In the genomic region with DNA sequence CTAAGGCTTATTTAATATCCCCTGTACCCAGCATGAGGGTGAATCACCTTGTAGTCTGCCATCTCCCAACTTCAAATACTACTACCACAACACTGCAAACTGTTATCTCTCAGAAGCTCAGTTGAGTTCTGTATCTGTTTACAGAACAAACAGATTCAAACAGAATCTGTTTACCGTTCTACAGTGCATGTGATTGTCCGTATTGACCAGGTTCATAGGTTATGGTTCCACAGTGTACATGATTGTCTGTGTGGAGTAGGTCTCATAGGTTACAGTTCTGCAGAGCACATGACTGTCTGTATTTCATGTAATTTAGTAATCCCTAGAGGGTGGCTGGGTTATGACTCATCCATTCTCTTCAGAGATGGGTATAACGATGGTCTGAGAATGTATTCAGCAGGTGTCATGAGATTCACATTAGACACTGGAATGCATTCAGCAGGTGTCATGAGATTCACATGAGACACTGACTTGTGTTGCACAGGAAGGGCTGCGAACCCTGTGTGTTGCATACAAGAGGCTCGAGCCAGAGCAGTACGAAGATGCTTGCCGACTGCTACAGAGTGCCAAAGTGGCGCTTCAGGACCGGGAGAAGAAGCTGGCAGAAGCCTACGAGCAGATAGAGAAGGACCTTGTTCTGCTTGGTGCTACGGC, we compare ENCODE assay signal across 32 mouse cellular contexts. TPM values are rescaled to one million over a fixed set of nuclear protein-coding genes. Genes with fewer than 3 reads are reported as not detected.
DNase-seq lines count a peak whose midpoint lies in the region; ATAC-seq and TF ChIP-seq lines count a peak whose summit lies in the region.
"Had no signal": no experiment of that assay in that cellular context is flagged by ENCODE, and none has a peak within 500 bp of the region (broad histone marks: within the 10 kb centered on the region; RNA-seq: fewer than 3 reads in every experiment).

No protein-coding gene starts in this region.

- no peaks in the 10 kb centered on the region for H3K27me3 ChIP-seq in midbrain, embryonic 11.5 days (ENCODE audit: control insufficient read depth, insufficient read depth, low read length)
- H3K27me3 ChIP-seq in midbrain, embryonic 14.5 days (ENCODE audit: control insufficient read depth, insufficient read depth, low read length): no peaks in the 10 kb centered on the region
- H3K27me3 ChIP-seq in intestine, postnatal 0 days (replicated peaks; ENCODE audit: control insufficient read depth, insufficient read depth, low read length): no peaks in the 10 kb centered on the region
- peaks cover 83% of the 10 kb centered on the region for H3K27me3 ChIP-seq in liver, embryonic 15.5 days
- no peaks in the 10 kb centered on the region for H3K27me3 ChIP-seq in neural tube, embryonic 15.5 days (replicated peaks)
- H3K27me3 ChIP-seq in thymus, adult 2 months (ENCODE audit: control insufficient read depth, insufficient read depth, low read length): no peaks in the 10 kb centered on the region
- H3K27me3 ChIP-seq: embryonic facial prominence, embryonic 12.5 days; forebrain, embryonic 15.5 days; hindbrain, embryonic 12.5 days; limb, embryonic 12.5 days; neural tube, embryonic 12.5 days had no signal

- no peaks in the 10 kb centered on the region for H3K9me3 ChIP-seq in midbrain, embryonic 11.5 days (ENCODE audit: control insufficient read depth, low read length)
- H3K9me3 ChIP-seq in midbrain, embryonic 14.5 days (ENCODE audit: control insufficient read depth, low read length): no peaks in the 10 kb centered on the region
- H3K9me3 ChIP-seq in intestine, postnatal 0 days (ENCODE audit: control insufficient read depth): no peaks in the 10 kb centered on the region
- no peaks in the 10 kb centered on the region for H3K9me3 ChIP-seq in liver, embryonic 15.5 days (replicated peaks)
- no peaks in the 10 kb centered on the region for H3K9me3 ChIP-seq in neural tube, embryonic 15.5 days (replicated peaks)
- H3K9me3 ChIP-seq: embryonic facial prominence, embryonic 12.5 days; forebrain, embryonic 10.5 days; forebrain, embryonic 15.5 days; hindbrain, embryonic 12.5 days; limb, embryonic 12.5 days; neural tube, embryonic 12.5 days had no signal

- DNase-seq in midbrain, embryonic 11.5 days (ENCODE audit: low spot score, missing footprints): peak; percentile 51
- DNase-seq in midbrain, embryonic 14.5 days: no peak
- no peak for DNase-seq in layer of hippocampus, postnatal 36 days
- DNase-seq in thymus, adult 2 months: no peak
- DNase-seq: adrenal gland, postnatal 25 days; B cell, adult 2 months; cerebellum, adult 11-12 months; cerebellum, adult 9-11 months; embryo, embryonic 11 days; gastrocnemius, postnatal 25 days; heart, adult 18-20 months; heart, postnatal 36 days; kidney, adult 11 months; kidney, postnatal 25 days; lung, adult 2 months; lung, postnatal 10 days; thymus, postnatal 25 days had no signal

- no peak overlapping the region for H3K27ac ChIP-seq in midbrain, embryonic 11.5 days (ENCODE audit: low read depth, low read length)
- no peak overlapping the region for H3K27ac ChIP-seq in midbrain, embryonic 14.5 days (replicated peaks; ENCODE audit: low read depth, low read length)
- H3K27ac ChIP-seq in intestine, postnatal 0 days (ENCODE audit: low read depth, low read length): peak overlapping the region; percentile 50
- H3K27ac ChIP-seq in liver, embryonic 15.5 days (replicated peaks): no peak overlapping the region
- no peak overlapping the region for H3K27ac ChIP-seq in neural tube, embryonic 15.5 days (replicated peaks)
- no peak overlapping the region for H3K27ac ChIP-seq in thymus, adult 2 months (ENCODE audit: control insufficient read depth, insufficient read depth, low read length)
- H3K27ac ChIP-seq: embryonic facial prominence, embryonic 12.5 days; forebrain, embryonic 10.5 days; forebrain, embryonic 15.5 days; hindbrain, embryonic 12.5 days; hindbrain, postnatal 0 days; left cerebral cortex, adult 2 months; limb, embryonic 12.5 days; neural tube, embryonic 12.5 days had no signal

- 98% methylated on average over 11 of the region's 11 CpGs for WGBS in midbrain, embryonic 11.5 days
- 96% methylated on average over 11 of the region's 11 CpGs for WGBS in midbrain, embryonic 14.5 days
- WGBS in intestine, postnatal 0 days: 74% methylated on average over 11 of the region's 11 CpGs
- 73% methylated on average over 11 of the region's 11 CpGs for WGBS in liver, embryonic 15.5 days (ENCODE audit: insufficient replicate concordance)
- 91% methylated on average over 11 of the region's 11 CpGs for WGBS in neural tube, embryonic 15.5 days
- 97% methylated on average over 11 of the region's 11 CpGs for WGBS in thymus, adult 2 months

- H3K36me3 ChIP-seq in midbrain, embryonic 11.5 days (ENCODE audit: control insufficient read depth, insufficient read depth, low read length): peaks cover 4% of the 10 kb centered on the region; the same call in 1 of the 2 replicates
- peaks cover 68% of the 10 kb centered on the region for H3K36me3 ChIP-seq in midbrain, embryonic 14.5 days (ENCODE audit: control insufficient read depth, insufficient read depth, low read length)
- H3K36me3 ChIP-seq in intestine, postnatal 0 days (ENCODE audit: control insufficient read depth, insufficient read depth): peaks cover 41% of the 10 kb centered on the region
- H3K36me3 ChIP-seq in liver, embryonic 15.5 days (replicated peaks): no peaks in the 10 kb centered on the region
- H3K36me3 ChIP-seq in neural tube, embryonic 15.5 days: peaks cover 73% of the 10 kb centered on the region
- H3K36me3 ChIP-seq in thymus, adult 2 months (ENCODE audit: control insufficient read depth, insufficient read depth, low read length): no peaks in the 10 kb centered on the region; the same call in 1 of the 2 replicates

- H3K4me2 ChIP-seq in midbrain, embryonic 11.5 days: no peak overlapping the region
- H3K4me2 ChIP-seq in midbrain, embryonic 14.5 days (ENCODE audit: low read length): no peak overlapping the region
- H3K4me2 ChIP-seq in intestine, postnatal 0 days (replicated peaks; ENCODE audit: low read depth): no peak overlapping the region
- no peak overlapping the region for H3K4me2 ChIP-seq in liver, embryonic 15.5 days
- no peak overlapping the region for H3K4me2 ChIP-seq in neural tube, embryonic 15.5 days
- H3K4me2 ChIP-seq: embryonic facial prominence, embryonic 12.5 days; forebrain, embryonic 15.5 days; heart, embryonic 11.5 days; hindbrain, embryonic 12.5 days; limb, embryonic 12.5 days; neural tube, embryonic 12.5 days had no signal

- no peak overlapping the region for H3K4me3 ChIP-seq in midbrain, embryonic 11.5 days (ENCODE audit: low read depth, low read length)
- no peak overlapping the region for H3K4me3 ChIP-seq in midbrain, embryonic 14.5 days (replicated peaks; ENCODE audit: low read depth, low read length)
- no peak overlapping the region for H3K4me3 ChIP-seq in intestine, postnatal 0 days (ENCODE audit: low read depth, low read length)
- no peak overlapping the region for H3K4me3 ChIP-seq in liver, embryonic 15.5 days (replicated peaks)
- no peak overlapping the region for H3K4me3 ChIP-seq in neural tube, embryonic 15.5 days (replicated peaks)
- no peak overlapping the region for H3K4me3 ChIP-seq in thymus, adult 2 months (ENCODE audit: control insufficient read depth, insufficient read depth, low read length)
- H3K4me3 ChIP-seq: embryonic facial prominence, embryonic 12.5 days; forebrain, embryonic 10.5 days; forebrain, embryonic 15.5 days; hindbrain, embryonic 12.5 days; left cerebral cortex, adult 2 months; limb, embryonic 12.5 days; myocyte; neural tube, embryonic 12.5 days had no signal

- H3K9ac ChIP-seq in midbrain, embryonic 11.5 days (ENCODE audit: low read length): no peak overlapping the region
- H3K9ac ChIP-seq in midbrain, embryonic 14.5 days (replicated peaks; ENCODE audit: low read length): no peak overlapping the region
- H3K9ac ChIP-seq in intestine, postnatal 0 days (ENCODE audit: low read depth, low read length): no peak overlapping the region
- no peak overlapping the region for H3K9ac ChIP-seq in liver, embryonic 15.5 days
- H3K9ac ChIP-seq in neural tube, embryonic 15.5 days (replicated peaks): no peak overlapping the region
- H3K9ac ChIP-seq: embryonic facial prominence, embryonic 12.5 days; forebrain, embryonic 15.5 days; hindbrain, embryonic 12.5 days; limb, embryonic 12.5 days; neural tube, embryonic 12.5 days had no signal

- no peak for TF ChIP-seq CTCF in intestine, postnatal 0 days (IDR thresholded peaks at IDR 0.05; ENCODE audit: low read depth)
- no peak for TF ChIP-seq CTCF in thymus, adult 2 months (IDR thresholded peaks at IDR 0.05; ENCODE audit: borderline replicate concordance, control insufficient read depth, extremely low read depth, insufficient read depth, low read length, poor library complexity)

- no peak for ATAC-seq in midbrain, embryonic 11.5 days (ENCODE audit: low FRiP score)
- no peak for ATAC-seq in midbrain, embryonic 14.5 days (ENCODE audit: low FRiP score, low TSS enrichment)
- peak; percentile 68 for ATAC-seq in intestine, postnatal 0 days
- ATAC-seq in liver, embryonic 15.5 days (ENCODE audit: insufficient read depth): peak; percentile 42
- no peak for ATAC-seq in neural tube, embryonic 15.5 days (ENCODE audit: low FRiP score)
- ATAC-seq: forebrain, embryonic 15.5 days; hindbrain, postnatal 0 days; midbrain, embryonic 16.5 days had no signal

- no peaks in the 10 kb centered on the region for H3K4me1 ChIP-seq in midbrain, embryonic 11.5 days (ENCODE audit: control insufficient read depth, insufficient read depth, low read length)
- H3K4me1 ChIP-seq in midbrain, embryonic 14.5 days (ENCODE audit: control insufficient read depth, insufficient read depth, low read length): no peaks in the 10 kb centered on the region
- H3K4me1 ChIP-seq in intestine, postnatal 0 days (replicated peaks; ENCODE audit: control insufficient read depth, insufficient read depth, low read length): no peaks in the 10 kb centered on the region; the same call in 1 of the 2 replicates
- H3K4me1 ChIP-seq in liver, embryonic 15.5 days (replicated peaks): no peaks in the 10 kb centered on the region
- H3K4me1 ChIP-seq in neural tube, embryonic 15.5 days: no peaks in the 10 kb centered on the region
- H3K4me1 ChIP-seq in thymus, adult 2 months (replicated peaks; ENCODE audit: control insufficient read depth, insufficient read depth, low read length): no peaks in the 10 kb centered on the region
- H3K4me1 ChIP-seq: embryonic facial prominence, embryonic 12.5 days; forebrain, embryonic 15.5 days; hindbrain, embryonic 12.5 days; limb, embryonic 12.5 days; neural tube, embryonic 12.5 days had no signal

- no peak for TF ChIP-seq POLR2A in thymus, adult 2 months (IDR thresholded peaks at IDR 0.05; ENCODE audit: control insufficient read depth, extremely low read depth, insufficient read depth, low read length, poor library complexity)

RNA-seq across cellular contexts. Expression of a gene that starts 31.1 kb away (rescaled TPM):
- polyA plus RNA-seq in midbrain, embryonic 11.5 days (2014; fragmentation: Nextera tagmentation; extraction: Ambion mirVana): 44.2 and 46.0 TPM in 2 replicates
- polyA plus RNA-seq in midbrain, embryonic 14.5 days (2014; fragmentation: Nextera tagmentation; extraction: Ambion mirVana): 173 and 174 TPM in 2 replicates
- polyA plus RNA-seq in intestine, postnatal 0 days (2015; fragmentation: Nextera tagmentation; extraction: Ambion mirVana): 5.7 and 6.7 TPM in 2 replicates
- polyA plus RNA-seq in liver, embryonic 15.5 days (2015; fragmentation: Nextera tagmentation; extraction: Ambion mirVana): 0.98 and 1.4 TPM in 2 replicates
- 104 and 120 TPM in 2 replicates for polyA plus RNA-seq in neural tube, embryonic 15.5 days (2015; fragmentation: Nextera tagmentation; extraction: Ambion mirVana)
- total RNA-seq in layer of hippocampus, postnatal 36 days (2021): 100 to 1,000 TPM; 224 to 268 TPM
- 9.4 and 9.7 TPM in 2 replicates for polyA plus RNA-seq in thymus, adult 2 months (2012; rRNA removed)
- total RNA-seq: CH12.LX had no signal

Comparison
In these comparisons a context has a peak if more than half of its experiments do, and no peak if none do; other contexts are left out.
1. ATAC-seq: peak in intestine, postnatal 0 days (single experiment) and liver, embryonic 15.5 days (single experiment); none in midbrain, embryonic 11.5 days (single experiment), midbrain, embryonic 14.5 days (single experiment) and neural tube, embryonic 15.5 days (single experiment).